Mouse (Mus musculus) T-helper 2 cell (primary cell): ENCODE results near the gene Mrgprf.

Source experiments
- in situ Hi-C: fragments of 300-600 bp; cut with MboI, MseI; formaldehyde crosslinking; loops from one replicate; pipeline ENCODE4 v1.15.1; 2025; ENCODE audit warnings: high pct_unique_total_duplicates

The Mrgprf gene

GRCm38 (mm10) chr7:145335616-145336332, 35.1 kb downstream of the Mrgprf start:
- in situ Hi-C loops: loop anchor here (5.0 kb wide), 1 partner anchor 78 kb away; no protein-coding TSS in a partner anchor

- in situ Hi-C loops: loop anchor here (5.0 kb wide), 1 partner anchor 81 kb away; no protein-coding TSS in a partner anchor
These were observed 37.3 kb downstream of the Mrgprf start for GRCm38 (mm10) chr7:145337889-145338288.

- in situ Hi-C loops: no loop called here
These were observed 39.7 kb downstream of the Mrgprf start for GRCm38 (mm10) chr7:145340248-145340904.
